Mouse (Mus musculus) stomach, postnatal 0 days (tissue): ENCODE measurements around the gene Tnfrsf25. TPM values are rescaled to one million over a fixed set of nuclear protein-coding genes. Genes with fewer than 3 reads are reported as not detected.

Experiments used
- ATAC-seq: fragments of 200-750 bp; cut with Nextera tagmentation; 2 replicates; pipeline ENCODE4 v1.8.0; 2017; ENCODE audit not compliant: low FRiP score, low TSS enrichment
- DNase-seq: peaks from one replicate; pipeline ENCODE4 v3.0.0-alpha.2; 2016; ENCODE audit warnings: low spot score
- H3K27ac ChIP-seq: fragments of 300-500 bp; sonication (generic); replicated peaks from 2 replicates; pipeline ENCODE4 v1.5.1; 2014; ENCODE audit warnings: mild to moderate bottlenecking, control low read depth
- H3K27me3 ChIP-seq: fragments of 300-500 bp; sonication (generic); 2 replicates; pipeline ENCODE4 v1.6.1; 2014; ENCODE audit warnings: low read length; ENCODE audit not compliant: control insufficient read depth, insufficient read depth
- H3K36me3 ChIP-seq: fragments of 300-500 bp; sonication (generic); 2 replicates; pipeline ENCODE4 v1.6.1; 2014; ENCODE audit warnings: low read length, mixed read lengths; ENCODE audit not compliant: control insufficient read depth, insufficient read depth
- H3K4me1 ChIP-seq: fragments of 300-500 bp; sonication (generic); replicated peaks from 2 replicates; pipeline ENCODE4 v1.6.1; 2014; ENCODE audit warnings: antibody characterized with exemption; ENCODE audit not compliant: control insufficient read depth, insufficient read depth
- H3K4me2 ChIP-seq: fragments of 300-500 bp; sonication (generic); replicated peaks from 2 replicates; pipeline ENCODE4 v1.6.1; 2014; ENCODE audit warnings: low read depth, mild to moderate bottlenecking, control low read depth, moderate library complexity
- H3K4me3 ChIP-seq: fragments of 300-500 bp; sonication (generic); 2 replicates; pipeline ENCODE4 v1.5.1; 2014; ENCODE audit warnings: low read depth, low read length, control low read depth
- H3K9ac ChIP-seq: fragments of 300-500 bp; sonication (generic); 2 replicates; pipeline ENCODE4 v1.6.1; 2014; ENCODE audit warnings: mild to moderate bottlenecking, low read length, control low read depth, mixed read lengths
- H3K9me3 ChIP-seq: fragments of 300-500 bp; sonication (generic); 2 replicates; pipeline ENCODE4 v1.6.1; 2016; ENCODE audit warnings: low read length; ENCODE audit not compliant: control insufficient read depth
- CTCF ChIP-seq: IDR thresholded peaks from 2 replicates; pipeline ENCODE4 v1.5.1; 2016; ENCODE audit warnings: antibody characterized with exemption, low read depth, mild to moderate bottlenecking, moderate library complexity
- EP300 ChIP-seq: optimal IDR thresholded peaks from 2 replicates; pipeline ENCODE3; 2016; ENCODE audit warnings: antibody characterized with exemption
- WGBS: fragments of 180-500 bp; shearing (Covaris S2); extraction: QIAGEN DNeasy Blood & Tissue Kit; methylation state at CpG from one replicate; pipeline ENCODE4 v1.1.7; 2014; 5-methylcytosine and 5-hydroxymethylcytosine counted together
- polyA plus RNA-seq: library from polyadenylated mRNA; unstranded; fragments of >200 nt; fragmentation: Nextera tagmentation; extraction: Ambion mirVana; gene quantifications from 2 replicates; pipeline ENCODE4 v1.2.1, GENCODE M21; 2015

Gene Tnfrsf25
- polyA plus RNA-seq, 1 experiment from 2014 or later = 0.49 TPM

DNA sequence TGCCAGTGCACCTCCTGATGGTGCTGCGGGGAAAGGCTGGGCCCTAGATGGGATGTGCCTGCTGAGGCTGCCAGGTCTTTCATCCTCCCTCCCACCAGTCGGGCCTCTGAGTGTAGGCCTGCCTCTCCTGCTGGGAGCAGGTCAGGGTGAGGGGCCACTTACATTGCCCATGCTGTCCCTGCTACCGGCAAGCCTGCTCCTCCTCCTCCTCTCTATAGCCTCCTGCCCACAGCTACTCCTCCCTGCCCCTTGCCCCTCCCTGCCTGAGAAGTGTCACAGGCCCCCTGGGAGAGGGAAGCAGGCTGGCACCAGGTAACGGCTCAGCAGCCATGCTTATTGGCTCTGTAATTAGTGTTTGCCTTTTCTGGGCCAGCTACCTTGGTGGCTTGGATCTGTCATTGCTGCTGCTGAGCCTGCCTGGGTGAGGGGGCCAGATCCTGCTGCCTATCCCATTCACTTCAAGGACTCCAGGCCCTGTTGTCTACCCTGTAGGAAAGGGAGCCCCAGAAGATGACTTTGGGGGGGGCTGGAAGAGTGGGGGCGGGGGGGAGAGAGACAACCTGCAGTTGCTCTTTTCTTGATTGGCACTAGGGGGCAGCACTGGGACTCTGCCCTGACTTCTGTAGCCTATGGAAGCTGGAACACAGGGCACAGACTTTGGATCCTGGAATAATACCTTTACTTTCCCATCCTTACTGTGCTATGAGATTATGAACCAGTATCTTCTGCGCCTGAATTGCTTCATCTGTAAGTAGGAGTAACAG, 20.6 kb downstream of the Tnfrsf25 start:
- H3K9me3 ChIP-seq = no peaks in the 10 kb centered on the region
- TF ChIP-seq CTCF (peak; percentile 74), EP300 (no peak)
- H3K4me2 ChIP-seq = no peak overlapping the region
- H3K4me3 ChIP-seq = no peak overlapping the region
- H3K27me3 ChIP-seq = peaks cover 6% of the 10 kb centered on the region; the same call in 1 of the 2 replicates
- 48% methylated on average over 6 of the region's 6 CpGs for WGBS
- no peak overlapping the region for H3K9ac ChIP-seq
- no peak for ATAC-seq
- no peaks in the 10 kb centered on the region for H3K36me3 ChIP-seq
- no peaks in the 10 kb centered on the region; the same call in 1 of the 2 replicates for H3K4me1 ChIP-seq
- no peak overlapping the region for H3K27ac ChIP-seq
- peak; percentile 50 for DNase-seq

DNA sequence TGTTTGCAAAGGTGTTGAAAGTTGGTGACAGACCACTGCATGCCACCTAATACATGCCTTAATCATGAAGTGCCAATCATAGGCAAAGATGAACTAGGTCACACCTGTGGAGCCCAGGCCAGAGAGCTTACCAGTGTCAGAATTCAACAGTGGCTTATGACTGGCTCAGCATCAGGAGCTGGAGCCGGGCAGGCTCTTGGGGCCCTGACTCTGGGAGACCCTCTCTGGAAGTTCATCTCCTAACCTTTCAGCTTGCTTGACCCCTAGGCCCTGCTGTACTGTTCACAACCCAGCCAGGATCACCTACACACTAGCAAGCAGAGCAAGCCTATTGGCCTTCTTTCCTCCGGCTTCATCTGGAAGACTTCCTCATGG, 21.1 kb downstream of the Tnfrsf25 start:
- Histone ChIP-seq H3K9ac (no peak overlapping the region), H3K4me3 (no peak overlapping the region), H3K4me1 (no peaks in the 10 kb centered on the region; the same call in 1 of the 2 replicates), H3K27ac (no peak overlapping the region), H3K4me2 (no peak overlapping the region), H3K9me3 (no peaks in the 10 kb centered on the region), H3K36me3 (no peaks in the 10 kb centered on the region), H3K27me3 (peaks cover 6% of the 10 kb centered on the region; the same call in 1 of the 2 replicates)
- TF ChIP-seq CTCF (no peak), EP300 (no peak)
- ATAC-seq (no peak), DNase-seq (no peak)
- WGBS = 92% methylated on average over 2 of the region's 2 CpGs

DNA sequence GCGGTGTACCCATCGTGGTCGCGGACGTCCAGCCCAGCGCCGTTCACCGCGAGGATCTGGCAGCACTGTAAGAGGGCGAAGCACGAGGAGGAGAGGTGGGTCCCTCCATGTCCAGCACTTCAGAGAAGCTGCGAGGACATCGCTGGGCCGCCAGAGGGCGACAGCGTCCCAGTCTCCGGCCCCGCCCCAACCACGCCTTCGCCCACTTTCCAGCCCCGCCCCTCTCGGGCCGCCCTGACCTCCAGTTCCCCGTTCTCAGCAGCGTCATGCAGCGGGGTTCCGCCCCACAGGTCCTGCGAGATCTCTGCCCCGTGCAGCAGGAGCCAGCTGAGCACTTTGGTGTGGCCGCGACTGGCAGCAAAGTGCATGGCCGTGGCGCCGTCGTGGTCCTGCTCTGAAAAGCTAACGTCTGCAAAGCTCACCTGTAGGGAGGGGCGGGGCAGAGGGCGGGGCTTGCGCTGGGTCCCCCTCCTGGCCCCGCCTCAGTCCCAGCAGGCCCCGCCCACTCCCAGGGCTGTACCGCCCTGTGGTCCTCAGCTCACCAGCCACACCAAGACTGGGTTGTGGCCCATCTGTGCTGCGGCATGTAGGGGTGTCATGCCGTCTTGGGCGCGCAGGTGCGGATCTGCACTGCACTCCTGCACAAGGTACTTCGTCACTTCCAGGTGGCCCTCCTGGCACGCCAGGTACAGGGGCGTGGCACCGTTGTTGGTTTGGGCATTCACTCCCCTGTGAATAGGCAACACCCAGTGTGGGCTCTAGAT, 22.9 kb downstream of the Tnfrsf25 start:
- H3K36me3 ChIP-seq = no peaks in the 10 kb centered on the region
- ATAC-seq (peak; percentile 90), DNase-seq (peak; percentile 94)
- peak overlapping the region; percentile 69 for H3K4me2 ChIP-seq
- TF ChIP-seq EP300 = no peak
- peak; percentile 96 for TF ChIP-seq CTCF
- peak overlapping the region; percentile 48 for H3K4me3 ChIP-seq
- H3K27ac ChIP-seq = no peak overlapping the region
- H3K9ac ChIP-seq = peak overlapping the region; percentile 13; the same call in 1 of the 2 replicates
- WGBS = 3% methylated on average over 47 of the region's 51 CpGs
- no peaks in the 10 kb centered on the region for H3K27me3 ChIP-seq
- H3K9me3 ChIP-seq = no peaks in the 10 kb centered on the region
- H3K4me1 ChIP-seq = no peaks in the 10 kb centered on the region; the same call in 1 of the 2 replicates

DNA sequence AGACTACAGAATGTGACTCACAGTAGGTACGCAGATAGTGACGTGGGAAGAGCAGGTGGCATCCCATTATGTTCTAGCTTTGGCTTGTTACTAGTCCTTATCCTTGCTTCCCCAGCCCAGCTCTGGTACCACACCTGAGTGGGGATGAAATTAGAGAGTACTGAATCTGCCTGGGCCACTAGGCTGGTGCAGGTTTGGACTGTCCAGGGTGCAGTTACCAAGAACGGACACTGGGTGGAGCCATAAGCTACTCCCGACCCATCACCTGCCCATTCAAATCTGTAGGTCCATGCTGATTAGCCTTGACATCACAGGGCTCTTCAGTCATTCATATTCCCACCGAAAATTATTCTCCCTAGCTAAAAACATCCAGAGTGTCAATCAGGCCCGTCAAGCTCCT, 24.7 kb downstream of the Tnfrsf25 start:
- 26% methylated on average over 6 of the region's 6 CpGs for WGBS
- peak; percentile 84 for TF ChIP-seq CTCF
- TF ChIP-seq EP300 = no peak
- ATAC-seq (no peak), DNase-seq (peak; percentile 78)
- Histone ChIP-seq H3K36me3 (no peaks in the 10 kb centered on the region), H3K27me3 (no peaks in the 10 kb centered on the region), H3K27ac (no peak overlapping the region), H3K4me2 (no peak overlapping the region), H3K4me3 (no peak overlapping the region), H3K4me1 (no peaks in the 10 kb centered on the region; the same call in 1 of the 2 replicates), H3K9ac (no peak overlapping the region), H3K9me3 (no peaks in the 10 kb centered on the region)

DNA sequence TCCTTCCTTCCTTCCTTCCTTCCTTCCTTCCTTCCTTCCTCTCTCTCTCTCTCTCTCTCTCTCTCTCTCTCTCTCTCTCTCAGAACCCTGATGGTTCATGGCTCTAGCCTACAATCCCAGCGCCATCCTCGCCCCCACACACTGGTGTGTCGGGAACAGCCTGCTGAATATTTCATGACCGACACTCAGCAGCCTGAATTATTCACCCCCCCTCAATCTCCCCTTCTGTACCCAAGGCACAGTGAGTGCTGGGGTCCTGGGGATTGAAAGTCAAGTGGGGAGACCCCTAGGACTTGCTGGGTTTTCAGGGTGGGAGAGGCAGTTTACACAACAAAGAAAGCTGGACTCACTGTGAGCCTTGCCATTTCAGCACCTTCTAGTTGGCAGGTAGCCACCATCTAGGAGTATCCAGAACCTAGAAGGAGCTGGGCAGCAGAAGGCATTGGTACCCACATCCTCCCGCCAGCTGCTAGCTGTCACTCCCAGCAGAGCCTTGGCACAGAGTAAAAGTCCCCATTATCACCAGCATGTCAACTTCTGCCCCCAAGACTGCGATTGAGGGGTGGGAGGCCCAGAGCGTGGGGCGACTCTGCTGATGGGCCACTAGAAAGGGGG, 25.9 kb downstream of the Tnfrsf25 start:
- no peaks in the 10 kb centered on the region; the same call in 1 of the 2 replicates for H3K4me1 ChIP-seq
- no peak overlapping the region for H3K9ac ChIP-seq
- 76% methylated on average over 8 of the region's 8 CpGs for WGBS
- H3K36me3 ChIP-seq = no peaks in the 10 kb centered on the region
- DNase-seq (no peak), ATAC-seq (no peak)
- H3K9me3 ChIP-seq = no peaks in the 10 kb centered on the region
- H3K27me3 ChIP-seq = no peaks in the 10 kb centered on the region
- TF ChIP-seq CTCF = no peak
- TF ChIP-seq EP300 = no peak
- H3K27ac ChIP-seq = no peak overlapping the region
- no peak overlapping the region for H3K4me2 ChIP-seq
- no peak overlapping the region for H3K4me3 ChIP-seq
